20 mouse cellular contexts compared by ENCODE assay signal in the genomic region with DNA sequence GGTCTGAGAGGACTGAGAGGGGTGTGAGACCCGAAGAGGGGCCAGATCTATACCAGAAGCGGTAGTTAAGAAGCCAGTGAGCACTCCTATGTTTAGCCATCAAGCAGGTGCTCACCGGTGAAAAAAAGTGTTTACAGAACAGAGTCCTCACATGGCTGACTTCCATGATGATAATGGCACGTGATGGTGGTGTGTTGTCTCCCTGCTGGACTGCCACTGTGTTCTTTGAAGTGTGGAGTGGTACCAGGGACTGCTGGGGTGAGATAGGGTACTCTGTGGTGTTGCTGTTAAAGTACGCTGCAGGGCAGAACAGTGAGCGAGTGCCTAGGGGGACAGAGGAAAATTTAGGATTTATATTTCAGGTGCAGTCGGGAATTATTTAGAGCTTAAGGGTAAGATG.
A peak's percentile ranks its signal among the peaks of the same experiment; 100 is the strongest.
DNase-seq lines count a peak whose midpoint lies in the region; ATAC-seq lines count a peak whose summit lies in the region.
"Had no signal": no experiment of that assay in that cellular context is flagged by ENCODE, and none has a peak within 500 bp of the region (broad histone marks: within the 10 kb centered on the region; RNA-seq: fewer than 3 reads in every experiment).

No protein-coding gene starts in this region.

- intact Hi-C loops in heart, postnatal 36 days (cut with DNase I) = no loop called here

- DNase-seq in heart, adult 18-20 months = peak; percentile 13 to 34
- peak; percentile 29 for DNase-seq in heart, postnatal 4 days
- no peak for DNase-seq in heart, postnatal 36 days
- no peak for DNase-seq in liver
- peak; percentile 53 for DNase-seq in A20 (ENCODE audit: low read depth, low spot score)
- no peak for DNase-seq in hindbrain, embryonic 14.5 days (ENCODE audit: low spot score)
- DNase-seq: adrenal gland, adult 8-10 months; adrenal gland, postnatal 36 days; cerebellum, adult 2 months; cerebellum, postnatal 10 days; gastrocnemius, postnatal 36 days; kidney, adult 18-20 months had no signal

- no peak for ATAC-seq in heart, embryonic 12.5 days (ENCODE audit: insufficient number of reproducible peaks, low FRiP score)
- peak; percentile 57 for ATAC-seq in liver, embryonic 16.5 days (ENCODE audit: low read depth)
- no peak for ATAC-seq in hindbrain, embryonic 14.5 days (ENCODE audit: low FRiP score)
- ATAC-seq: forebrain, embryonic 14.5 days; hindbrain, embryonic 16.5 days; inflammation-experienced regulatory T-cells, adult 6 months had no signal

- WGBS in heart, embryonic 12.5 days = 46% methylated on average over 7 of the region's 7 CpGs
- WGBS in liver, embryonic 16.5 days (ENCODE audit: insufficient replicate concordance) = 53% methylated on average over 7 of the region's 7 CpGs
- 67% methylated on average over 7 of the region's 7 CpGs for WGBS in hindbrain, embryonic 14.5 days

- H3K27ac ChIP-seq in heart, embryonic 12.5 days (ENCODE audit: poor library complexity, severe bottlenecking) = no peak overlapping the region
- 0 out of 2 replicates have a peak overlapping the region, but pooled peaks have one; percentile 4 for H3K27ac ChIP-seq in liver, embryonic 16.5 days (ENCODE audit: low read length)
- no peak overlapping the region for H3K27ac ChIP-seq in hindbrain, embryonic 14.5 days
- H3K27ac ChIP-seq: embryonic facial prominence, embryonic 10.5 days; heart, adult 2 months had no signal

- H3K36me3 ChIP-seq in heart, embryonic 12.5 days = no peaks in the 10 kb centered on the region
- H3K36me3 ChIP-seq in liver, embryonic 16.5 days (ENCODE audit: control insufficient read depth, insufficient read depth) = no peaks in the 10 kb centered on the region
- H3K36me3 ChIP-seq in hindbrain, embryonic 14.5 days (replicated peaks; ENCODE audit: control insufficient read depth, insufficient read depth) = no peaks in the 10 kb centered on the region
- H3K36me3 ChIP-seq: embryonic facial prominence, embryonic 10.5 days; G1E had no signal

- H3K27me3 ChIP-seq in heart, embryonic 12.5 days (replicated peaks) = no peaks in the 10 kb centered on the region
- H3K27me3 ChIP-seq in liver, embryonic 16.5 days (ENCODE audit: control insufficient read depth, insufficient read depth, low read depth, low read length) = no peaks in the 10 kb centered on the region
- H3K27me3 ChIP-seq in hindbrain, embryonic 14.5 days (ENCODE audit: control insufficient read depth, insufficient read depth, low read length) = no peaks in the 10 kb centered on the region

- H3K4me1 ChIP-seq in heart, embryonic 12.5 days (replicated peaks) = peaks cover 65% of the 10 kb centered on the region
- H3K4me1 ChIP-seq in liver, embryonic 16.5 days (ENCODE audit: control insufficient read depth, low read depth, low read length) = peaks cover 5% of the 10 kb centered on the region; the same call in 1 of the 2 replicates
- peaks cover 33% of the 10 kb centered on the region for H3K4me1 ChIP-seq in hindbrain, embryonic 14.5 days (replicated peaks; ENCODE audit: control insufficient read depth, insufficient read depth, low read length)

- H3K9ac ChIP-seq in heart, embryonic 12.5 days = no peak overlapping the region
- no peak overlapping the region for H3K9ac ChIP-seq in liver, embryonic 16.5 days (ENCODE audit: low read depth, low read length)
- H3K9ac ChIP-seq in hindbrain, embryonic 14.5 days = no peak overlapping the region

- H3K4me2 ChIP-seq in heart, embryonic 12.5 days = no peak overlapping the region
- H3K4me2 ChIP-seq in liver, embryonic 16.5 days (ENCODE audit: low read depth, low read length) = no peak overlapping the region
- H3K4me2 ChIP-seq in hindbrain, embryonic 14.5 days (replicated peaks) = no peak overlapping the region

- H3K9me3 ChIP-seq in heart, embryonic 12.5 days (replicated peaks) = no peaks in the 10 kb centered on the region
- H3K9me3 ChIP-seq in liver, embryonic 16.5 days (replicated peaks; ENCODE audit: control insufficient read depth, low read length) = no peaks in the 10 kb centered on the region
- H3K9me3 ChIP-seq in hindbrain, embryonic 14.5 days (ENCODE audit: control insufficient read depth, low read length) = no peaks in the 10 kb centered on the region
- H3K9me3 ChIP-seq: embryonic facial prominence, embryonic 10.5 days had no signal

- no peak overlapping the region for H3K4me3 ChIP-seq in heart, embryonic 12.5 days
- H3K4me3 ChIP-seq in liver, embryonic 16.5 days (ENCODE audit: low read depth, low read length) = no peak overlapping the region
- H3K4me3 ChIP-seq in hindbrain, embryonic 14.5 days (replicated peaks; ENCODE audit: low read length) = no peak overlapping the region
- H3K4me3 ChIP-seq: embryonic facial prominence, embryonic 10.5 days; heart, adult 2 months had no signal

Comparison
In these comparisons a context has a peak if more than half of its experiments do, and no peak if none do; other contexts are left out.
1. DNase-seq: peak in heart, adult 18-20 months (2 of 2), heart, postnatal 4 days (single experiment) and A20 (single experiment); none in heart, postnatal 36 days (0 of 2), liver (single experiment) and hindbrain, embryonic 14.5 days (single experiment).